Mouse (Mus musculus) kidney, adult 2 months (tissue): ENCODE measurements around the gene Olfr1302.

Experiments
- CTCF ChIP-seq: fragments of 200-500 bp; conservative IDR thresholded peaks from 2 replicates; pipeline ENCODE4 v1.5.1; 2011; ENCODE audit warnings: low read depth, mild to moderate bottlenecking, control low read depth, low read length, moderate library complexity, mixed read lengths; ENCODE audit not compliant: insufficient read depth, insufficient read length
- POLR2A ChIP-seq: fragments of 200-500 bp; IDR thresholded peaks from one replicate; pipeline ENCODE4 v1.6.1; 2011; ENCODE audit warnings: low read depth, low read length, control low read depth

DNA sequence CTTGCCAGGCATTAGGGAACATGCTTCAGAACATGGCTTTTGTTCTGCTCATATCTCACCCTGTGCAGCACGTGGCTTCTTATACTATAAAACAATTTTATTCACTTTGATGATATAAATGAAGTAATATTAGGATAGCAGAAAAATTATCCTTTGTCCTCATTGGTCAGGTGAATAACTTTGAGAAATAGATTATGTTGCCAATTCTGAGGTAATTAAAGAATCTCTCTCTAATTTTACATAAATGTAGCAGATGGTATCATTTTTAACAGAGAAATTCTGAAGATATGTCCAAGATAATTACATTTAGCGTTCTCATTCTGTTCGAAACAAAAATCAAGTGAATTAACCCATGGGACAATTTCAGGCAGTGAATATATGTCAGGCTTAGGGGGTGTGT, 26.5 kb upstream of the Olfr1302 start, which contains the start of gene Olfr1301:
- TF ChIP-seq CTCF, result no peak
- no peak for TF ChIP-seq POLR2A
